Mouse (Mus musculus) kidney, embryonic 16.5 days (tissue): ENCODE measurements at regions not wholly inside any gene's neighbourhood (a gene's known extent, or its start where the extent isn't known, plus 50 kb on each side); places are given as distances from the start of the nearest gene placed in this dataset.

Source experiments
- ATAC-seq: fragments of 200-750 bp; cut with Nextera tagmentation; 2 replicates; pipeline ENCODE4 v1.8.0; 2017; ENCODE audit warnings: moderate TSS enrichment; ENCODE audit not compliant: low FRiP score, low TSS enrichment
- H3K27ac ChIP-seq: fragments of 300-500 bp; sonication (generic); 2 replicates; pipeline ENCODE4 v1.5.1; 2014; ENCODE audit warnings: low read length
- H3K27me3 ChIP-seq: fragments of 300-500 bp; sonication (generic); 2 replicates; pipeline ENCODE4 v1.6.1; 2014; ENCODE audit warnings: low read length, control low read depth, mixed read lengths; ENCODE audit not compliant: insufficient read depth
- H3K36me3 ChIP-seq: fragments of 300-500 bp; sonication (generic); 2 replicates; pipeline ENCODE4 v1.6.1; 2014; ENCODE audit warnings: low read length, control low read depth, mixed read lengths; ENCODE audit not compliant: insufficient read depth
- H3K4me1 ChIP-seq: fragments of 300-500 bp; sonication (generic); 2 replicates; pipeline ENCODE4 v1.6.1; 2014; ENCODE audit warnings: low read length, control low read depth, mixed read lengths; ENCODE audit not compliant: insufficient read depth
- H3K4me2 ChIP-seq: fragments of 300-500 bp; sonication (generic); replicated peaks from 2 replicates; pipeline ENCODE4 v1.6.1; 2014; ENCODE audit warnings: low read depth, low read length
- H3K4me3 ChIP-seq: fragments of 300-500 bp; sonication (generic); 2 replicates; pipeline ENCODE4 v1.5.1; 2014; ENCODE audit warnings: mild to moderate bottlenecking, low read length
- H3K9ac ChIP-seq: fragments of 300-500 bp; sonication (generic); replicated peaks from 2 replicates; pipeline ENCODE4 v1.6.1; 2014; ENCODE audit warnings: low read length
- H3K9me3 ChIP-seq: fragments of 300-500 bp; sonication (generic); 2 replicates; pipeline ENCODE4 v1.6.1; 2016; ENCODE audit warnings: low read length, control low read depth
- WGBS: fragments of 180-500 bp; shearing (Covaris S2); extraction: QIAGEN DNeasy Blood & Tissue Kit; methylation state at CpG from one replicate; pipeline ENCODE4 v1.1.7; 2014; 5-methylcytosine and 5-hydroxymethylcytosine counted together

GRCm38 (mm10) chr8:26351643-26352540 lies 232.6 kb downstream of the Gm45692 start:
- H3K27me3 ChIP-seq: no peaks in the 10 kb centered on the region
- peaks cover 41% of the 10 kb centered on the region for H3K4me1 ChIP-seq
- H3K9me3 ChIP-seq: no peaks in the 10 kb centered on the region
- peak overlapping the region; percentile 53 for H3K4me2 ChIP-seq
- ATAC-seq: peak; percentile 85
- H3K27ac ChIP-seq: peak overlapping the region; percentile 85
- peak overlapping the region; percentile 27 for H3K9ac ChIP-seq
- 10% methylated on average over 21 of the region's 21 CpGs for WGBS
- H3K36me3 ChIP-seq: no peaks in the 10 kb centered on the region
- H3K4me3 ChIP-seq: peak overlapping the region; percentile 34

DNA sequence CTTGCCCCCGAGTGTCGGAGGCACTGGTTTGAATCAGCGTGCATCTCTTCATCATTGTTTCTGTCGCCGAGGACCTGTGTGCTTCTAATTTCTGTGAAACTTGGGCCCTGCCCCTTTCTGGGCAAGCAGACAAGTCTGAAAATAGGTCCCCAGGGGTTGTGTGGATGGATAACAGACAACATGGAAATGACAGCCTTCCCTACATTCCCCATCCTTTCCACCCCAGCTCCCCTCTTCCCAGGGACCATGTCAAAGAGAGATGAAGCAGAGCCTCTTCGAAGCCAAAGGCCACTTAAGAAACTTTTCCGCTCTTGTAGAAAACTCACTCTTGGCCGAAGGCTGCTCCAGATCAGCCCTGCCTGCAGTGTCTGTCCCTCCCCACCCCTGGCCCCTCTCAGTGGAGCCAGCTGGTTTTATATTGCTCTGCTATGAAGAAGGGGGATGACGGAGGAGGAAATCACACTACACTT lies 233.2 kb downstream of the Gm45692 start:
- H3K27ac ChIP-seq: peak overlapping the region; percentile 85
- H3K36me3 ChIP-seq: no peaks in the 10 kb centered on the region
- WGBS: 16% methylated on average over 9 of the region's 9 CpGs
- peak overlapping the region; percentile 34 for H3K4me3 ChIP-seq
- H3K4me2 ChIP-seq: peak overlapping the region; percentile 53
- H3K27me3 ChIP-seq: no peaks in the 10 kb centered on the region
- ATAC-seq: peak; percentile 86
- no peak overlapping the region; the same call in 1 of the 2 replicates for H3K9ac ChIP-seq
- peaks cover 41% of the 10 kb centered on the region for H3K4me1 ChIP-seq
- H3K9me3 ChIP-seq: no peaks in the 10 kb centered on the region

DNA sequence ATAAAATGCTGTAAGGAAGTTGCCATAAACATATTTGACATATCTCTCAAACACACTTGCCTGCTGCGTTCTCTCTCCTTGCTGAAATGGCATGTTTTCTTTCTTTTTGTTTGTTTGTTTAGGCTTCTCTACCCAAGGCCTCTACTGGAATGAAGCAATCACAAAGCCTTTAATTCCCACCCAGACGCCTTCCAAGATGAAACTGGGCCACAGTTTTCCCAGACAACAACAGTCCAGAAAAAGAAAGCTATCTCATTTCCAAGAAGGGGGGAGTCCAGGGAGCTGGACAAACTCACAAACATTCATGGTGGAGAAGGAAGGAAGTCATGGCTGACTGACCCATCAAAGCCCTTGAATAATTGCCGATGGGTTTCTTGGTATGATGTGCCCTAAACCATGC lies 234.1 kb downstream of the Gm45692 start:
- Histone ChIP-seq H3K36me3 (no peaks in the 10 kb centered on the region), H3K9me3 (no peaks in the 10 kb centered on the region), H3K27me3 (no peaks in the 10 kb centered on the region), H3K4me2 (no peak overlapping the region), H3K9ac (no peak overlapping the region), H3K4me3 (no peak overlapping the region), H3K27ac (peak overlapping the region; percentile 85), H3K4me1 (peaks cover 41% of the 10 kb centered on the region)
- no peak for ATAC-seq
- WGBS: 26% methylated on average over 3 of the region's 3 CpGs

GRCm38 (mm10) chr8:26354516-26354915 lies 235.2 kb downstream of the Gm45692 start:
- no peaks in the 10 kb centered on the region for H3K27me3 ChIP-seq
- no peak overlapping the region for H3K4me3 ChIP-seq
- H3K36me3 ChIP-seq: no peaks in the 10 kb centered on the region
- ATAC-seq: peak; percentile 13; the same call in 1 of the 2 replicates
- no peaks in the 10 kb centered on the region for H3K9me3 ChIP-seq
- peaks cover 41% of the 10 kb centered on the region for H3K4me1 ChIP-seq
- WGBS: 7% methylated on average over 4 of the region's 4 CpGs
- H3K4me2 ChIP-seq: no peak overlapping the region
- H3K9ac ChIP-seq: no peak overlapping the region
- H3K27ac ChIP-seq: peak overlapping the region; percentile 85

GRCm38 (mm10) chr8:26356801-26357200 lies 237.5 kb downstream of the Gm45692 start:
- Histone ChIP-seq H3K4me1 (peaks cover 30% of the 10 kb centered on the region), H3K27ac (no peak overlapping the region), H3K36me3 (no peaks in the 10 kb centered on the region), H3K9me3 (no peaks in the 10 kb centered on the region), H3K4me3 (no peak overlapping the region), H3K4me2 (no peak overlapping the region), H3K27me3 (no peaks in the 10 kb centered on the region), H3K9ac (no peak overlapping the region)
- WGBS: 76% methylated on average over 8 of the region's 8 CpGs
- ATAC-seq: no peak

- no peak overlapping the region for H3K9ac ChIP-seq
- no peaks in the 10 kb centered on the region for H3K36me3 ChIP-seq
- WGBS: 80% methylated on average over 13 of the region's 13 CpGs
- ATAC-seq: no peak
- no peaks in the 10 kb centered on the region for H3K27me3 ChIP-seq
- no peak overlapping the region for H3K27ac ChIP-seq
- H3K4me2 ChIP-seq: no peak overlapping the region
- H3K4me3 ChIP-seq: no peak overlapping the region
- H3K9me3 ChIP-seq: no peaks in the 10 kb centered on the region
- peaks cover 13% of the 10 kb centered on the region for H3K4me1 ChIP-seq
Observed at GRCm38 (mm10) chr8:26358711-26359136, 239.4 kb downstream of the Gm45692 start.

DNA sequence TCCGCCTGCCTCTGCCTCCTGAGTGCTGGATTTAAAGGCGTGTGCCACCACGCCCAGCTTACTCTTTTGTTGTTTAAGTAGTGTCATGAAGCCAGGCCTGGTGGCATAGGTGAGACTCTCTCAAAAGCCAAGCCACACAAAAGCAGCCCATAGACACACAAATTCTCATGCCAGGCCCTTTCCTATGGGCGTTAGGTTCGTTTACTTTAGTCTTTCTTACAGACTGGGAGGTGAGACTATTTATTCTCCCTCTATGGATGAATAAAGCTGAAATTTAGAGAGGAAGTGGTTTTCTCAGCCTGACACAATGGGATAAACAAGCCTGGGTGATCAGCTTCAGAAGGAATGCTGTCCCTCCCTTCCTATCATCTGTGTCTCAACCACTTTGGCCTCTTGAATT lies 243.0 kb downstream of the Gm45692 start:
- H3K4me2 ChIP-seq: no peak overlapping the region

GRCm38 (mm10) chr8:26363616-26364015 lies 244.3 kb downstream of the Gm45692 start:
- Histone ChIP-seq H3K27me3 (no peaks in the 10 kb centered on the region), H3K4me1 (no peaks in the 10 kb centered on the region), H3K4me2 (no peak overlapping the region), H3K27ac (no peak overlapping the region), H3K9ac (no peak overlapping the region), H3K4me3 (no peak overlapping the region), H3K36me3 (no peaks in the 10 kb centered on the region), H3K9me3 (no peaks in the 10 kb centered on the region)
- ATAC-seq: no peak
- 83% methylated on average over 4 of the region's 4 CpGs for WGBS

More for the DNA sequence above, 243.0 kb downstream of the Gm45692 start:
- Histone ChIP-seq H3K4me3 (no peak overlapping the region), H3K27ac (no peak overlapping the region), H3K9me3 (no peaks in the 10 kb centered on the region), H3K9ac (no peak overlapping the region), H3K4me1 (no peaks in the 10 kb centered on the region), H3K27me3 (no peaks in the 10 kb centered on the region), H3K36me3 (no peaks in the 10 kb centered on the region)
- no peak for ATAC-seq
- WGBS: 79% methylated on average over 5 of the region's 5 CpGs

- H3K4me2 ChIP-seq: no peak overlapping the region
- no peaks in the 10 kb centered on the region for H3K4me1 ChIP-seq
- no peak overlapping the region for H3K27ac ChIP-seq
- no peaks in the 10 kb centered on the region for H3K36me3 ChIP-seq
- H3K27me3 ChIP-seq: no peaks in the 10 kb centered on the region
- WGBS: 30% methylated on average over 4 of the region's 4 CpGs
- ATAC-seq: no peak
- no peak overlapping the region for H3K9ac ChIP-seq
- no peak overlapping the region for H3K4me3 ChIP-seq
- H3K9me3 ChIP-seq: no peaks in the 10 kb centered on the region
Observed at GRCm38 (mm10) chr8:26364637-26365036, 245.3 kb downstream of the Gm45692 start.

DNA sequence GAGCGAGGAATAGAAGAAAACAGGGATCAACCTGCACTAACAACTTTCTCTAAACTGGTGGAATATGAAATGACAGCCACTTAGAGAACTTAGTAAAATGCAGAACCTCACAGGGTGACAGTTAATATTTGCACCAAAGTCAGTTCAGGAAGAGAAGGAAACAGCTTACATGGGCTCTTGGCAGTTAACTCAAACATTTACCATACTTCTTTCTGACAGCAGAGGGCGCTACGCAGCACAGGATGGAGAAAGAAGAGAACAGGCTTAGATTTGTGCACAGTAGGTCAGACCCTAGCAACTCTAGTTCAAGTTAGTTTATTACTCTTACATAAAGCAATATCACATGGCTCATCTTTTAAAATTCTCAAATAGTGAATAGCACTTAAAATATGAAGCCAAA lies 261.3 kb downstream of the Gm45692 start:
- Histone ChIP-seq H3K4me1 (peaks cover 18% of the 10 kb centered on the region), H3K36me3 (no peaks in the 10 kb centered on the region), H3K27me3 (no peaks in the 10 kb centered on the region), H3K9ac (no peak overlapping the region), H3K4me2 (no peak overlapping the region), H3K9me3 (peaks cover 10% of the 10 kb centered on the region), H3K4me3 (no peak overlapping the region), H3K27ac (no peak overlapping the region)
- no peak for ATAC-seq
- WGBS: 38% methylated on average over 3 of the region's 3 CpGs
